Mouse (Mus musculus): Measurements from ENCODE around the gene Nsl1. TPM values are rescaled to one million over a fixed set of nuclear protein-coding genes. Genes with fewer than 3 reads are reported as not detected.
"Not testable (repeated sequence)": the region's sequence is repeated elsewhere in the genome, so short reads cannot be mapped to it uniquely, and the experiment has no call there.

Gene Nsl1
- polyA plus RNA-seq (2016; fragmentation: Nextera tagmentation; extraction: Ambion mirVana): 26.4 and 28.1 TPM in 2 replicates

DNA sequence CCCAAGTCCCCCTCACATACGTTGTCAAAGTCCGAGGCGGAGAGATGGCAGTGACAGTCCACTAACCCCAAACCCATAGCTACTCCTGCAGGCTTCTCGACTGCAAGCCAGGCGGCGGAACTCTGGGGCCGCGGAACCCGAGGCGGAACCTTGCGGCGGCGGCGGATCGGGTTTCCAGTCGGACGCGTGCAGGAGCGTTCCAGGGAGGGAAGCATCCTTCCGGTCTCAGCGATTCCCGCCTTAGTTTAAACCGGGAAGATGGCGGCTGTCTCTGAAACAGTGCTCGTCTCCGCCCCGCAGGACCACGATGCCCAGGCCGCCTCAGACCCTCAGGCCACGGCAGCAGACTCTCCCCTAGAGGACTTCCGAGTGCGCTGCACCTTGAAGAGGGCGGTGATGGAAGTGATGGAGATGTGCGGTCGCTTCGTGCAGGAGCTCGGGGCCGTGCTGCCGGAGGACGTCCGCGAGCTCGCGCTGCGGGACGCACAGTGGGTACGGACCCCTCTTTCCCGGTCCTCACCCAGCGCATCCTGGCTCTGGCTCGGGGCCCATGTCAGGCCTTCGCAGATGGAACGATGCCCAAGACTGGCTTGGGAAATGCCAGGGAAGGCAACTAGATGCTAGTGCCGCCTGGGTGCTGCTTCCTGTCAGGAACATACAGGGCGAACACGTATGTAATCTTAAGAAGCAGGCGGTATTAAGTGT lies at the start of gene Nsl1, which contains the start of gene Tatdn3:
Nsl1 (plus strand) TSS at position 232 of the 705 bp plus-strand sequence.
Tatdn3 (minus strand) TSS at position 152 of the 705 bp plus-strand sequence.
- under 1% methylated on average over 56 of the region's 56 CpGs for WGBS
- H3K9ac ChIP-seq: peak within 1 kb of the TSS; percentile 76
- peak within 1 kb of the TSS; percentile 73 for H3K4me2 ChIP-seq
- H3K36me3 ChIP-seq (replicated peaks): peaks cover 23% of the 10 kb centered on the region
- ATAC-seq (ENCODE audit: low FRiP score): peak; percentile 96
- H3K27ac ChIP-seq: peak within 1 kb of the TSS; percentile 67
- peak within 1 kb of the TSS; percentile 81 for H3K4me3 ChIP-seq (replicated peaks)
- H3K4me1 ChIP-seq: peaks cover 23% of the 10 kb centered on the region
- H3K27me3 ChIP-seq: 0 out of 2 replicates have a peak, but pooled peaks cover 8% of the 10 kb centered on the region
- no peaks in the 10 kb centered on the region for H3K9me3 ChIP-seq

DNA sequence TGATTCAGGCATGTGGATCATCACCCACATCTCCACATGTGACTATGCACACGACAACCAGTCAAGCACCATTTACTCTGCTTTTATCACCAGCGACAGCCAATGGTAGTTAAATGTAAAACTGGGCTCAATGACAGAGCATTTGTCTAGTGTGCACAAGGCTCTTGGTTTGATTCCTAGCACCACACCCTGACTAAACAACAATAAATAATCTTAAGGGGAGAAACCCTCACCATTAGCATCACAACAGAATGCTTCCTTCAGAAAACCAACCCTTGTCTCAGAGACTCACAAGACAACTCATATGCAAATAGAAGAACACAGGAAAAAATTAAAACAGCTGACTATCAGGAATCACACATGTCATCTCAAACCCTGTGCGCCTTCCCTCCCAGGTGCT lies 48.5 kb upstream of the Nsl1 start:
- Histone ChIP-seq H3K27me3 (no peaks in the 10 kb centered on the region), H3K4me1 (no peaks in the 10 kb centered on the region), H3K27ac (no peak overlapping the region), H3K9me3 (no peaks in the 10 kb centered on the region), H3K36me3 (replicated peaks) (peaks cover 48% of the 10 kb centered on the region), H3K4me2 (no peak overlapping the region), H3K9ac (no peak overlapping the region), H3K4me3 (replicated peaks) (no peak overlapping the region)
- 95% methylated on average over 3 of the region's 3 CpGs for WGBS
- ATAC-seq (ENCODE audit: low FRiP score): no peak

DNA sequence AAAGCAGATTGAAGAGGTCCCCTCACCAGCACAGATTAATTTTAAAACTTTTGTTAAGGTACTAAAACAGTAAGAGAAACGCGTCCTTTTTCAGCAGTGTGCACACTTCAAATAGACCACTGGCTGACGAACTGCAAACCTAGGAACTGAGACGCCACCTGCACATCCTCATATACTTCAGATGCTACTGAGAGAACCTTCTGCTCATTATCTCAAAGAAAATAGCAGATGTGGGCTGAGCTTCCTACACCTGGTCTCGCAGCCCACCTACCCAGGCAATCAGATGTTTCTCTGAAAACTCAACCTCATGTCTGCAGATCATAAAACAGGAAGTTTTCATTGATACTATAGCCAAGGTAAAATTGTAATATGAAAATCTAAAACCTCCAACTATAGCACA lies 43.0 kb upstream of the Nsl1 start:
- no peak for ATAC-seq (ENCODE audit: low FRiP score)
- Histone ChIP-seq H3K36me3 (replicated peaks) (peaks cover 11% of the 10 kb centered on the region), H3K27me3 (no peaks in the 10 kb centered on the region), H3K9ac (no peak overlapping the region), H3K4me3 (replicated peaks) (no peak overlapping the region), H3K4me1 (peaks cover 5% of the 10 kb centered on the region), H3K4me2 (no peak overlapping the region), H3K9me3 (no peaks in the 10 kb centered on the region), H3K27ac (no peak overlapping the region)
- 93% methylated on average over 5 of the region's 5 CpGs for WGBS

DNA sequence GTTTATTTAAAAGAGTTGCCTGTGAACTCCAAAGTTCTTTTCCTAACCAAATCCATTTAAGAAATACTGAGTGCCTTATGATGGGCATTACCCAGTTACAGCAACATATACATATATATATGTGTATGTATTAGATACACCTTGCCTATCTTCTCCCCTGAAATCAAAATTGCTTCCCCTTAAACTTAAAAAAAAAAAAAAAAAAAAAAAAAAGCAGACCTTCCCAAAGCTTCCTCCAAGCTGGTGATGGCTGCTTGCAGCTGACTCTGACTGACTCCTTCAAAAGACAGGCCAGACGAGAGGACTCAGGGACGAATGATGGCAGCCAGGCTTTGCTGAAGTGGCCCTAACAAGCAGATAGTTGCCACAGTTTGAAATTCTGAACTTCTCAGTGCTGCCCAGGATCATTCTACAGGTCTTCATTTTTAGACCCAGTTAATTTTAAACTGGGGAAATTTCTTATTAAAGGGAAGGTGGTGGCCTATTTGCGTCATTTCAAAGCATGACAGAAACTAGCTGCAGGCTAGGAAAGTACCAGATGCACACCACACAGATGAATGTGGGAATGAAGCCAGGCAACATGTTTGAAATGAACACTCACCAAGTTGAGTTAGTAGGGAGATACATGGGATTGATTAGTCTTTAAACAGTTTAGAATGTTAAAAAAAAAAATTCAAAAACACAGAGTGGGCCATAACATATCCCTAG lies 42.4 kb upstream of the Nsl1 start:
- WGBS: 86% methylated on average over 3 of the region's 3 CpGs
- Histone ChIP-seq H3K27ac (no peak overlapping the region), H3K4me1 (peaks cover 11% of the 10 kb centered on the region), H3K9me3 (no peaks in the 10 kb centered on the region), H3K4me3 (replicated peaks) (no peak overlapping the region), H3K36me3 (replicated peaks) (peaks cover 7% of the 10 kb centered on the region), H3K9ac (no peak overlapping the region), H3K4me2 (no peak overlapping the region), H3K27me3 (no peaks in the 10 kb centered on the region)
- no peak for ATAC-seq (ENCODE audit: low FRiP score)

DNA sequence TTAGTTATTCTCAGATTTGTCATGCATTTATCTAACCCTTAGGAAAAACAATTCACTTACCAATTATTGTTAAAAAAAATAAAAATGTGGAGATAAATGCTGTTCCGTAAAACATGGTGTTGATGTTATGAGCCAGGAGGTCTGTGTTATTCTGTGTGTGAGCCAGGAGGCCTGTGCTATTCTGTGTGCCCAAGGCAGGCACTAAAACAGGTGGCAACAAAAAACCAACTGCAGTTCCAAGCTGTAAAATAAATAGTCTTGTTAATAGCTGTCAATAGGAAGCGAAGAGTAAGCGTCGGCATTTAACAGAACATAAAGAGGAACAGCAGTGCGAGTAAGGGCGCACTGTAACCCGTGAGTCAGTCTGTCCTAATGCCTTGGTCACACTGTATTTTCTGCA lies 41.8 kb upstream of the Nsl1 start:
- H3K4me3 ChIP-seq (replicated peaks): no peak overlapping the region
- 92% methylated on average over 7 of the region's 7 CpGs for WGBS
- H3K4me2 ChIP-seq: no peak overlapping the region
- H3K9ac ChIP-seq: no peak overlapping the region
- no peaks in the 10 kb centered on the region for H3K9me3 ChIP-seq
- H3K27me3 ChIP-seq: no peaks in the 10 kb centered on the region
- ATAC-seq (ENCODE audit: low FRiP score): no peak
- H3K4me1 ChIP-seq: peaks cover 12% of the 10 kb centered on the region
- peaks cover 7% of the 10 kb centered on the region for H3K36me3 ChIP-seq (replicated peaks)
- no peak overlapping the region for H3K27ac ChIP-seq

DNA sequence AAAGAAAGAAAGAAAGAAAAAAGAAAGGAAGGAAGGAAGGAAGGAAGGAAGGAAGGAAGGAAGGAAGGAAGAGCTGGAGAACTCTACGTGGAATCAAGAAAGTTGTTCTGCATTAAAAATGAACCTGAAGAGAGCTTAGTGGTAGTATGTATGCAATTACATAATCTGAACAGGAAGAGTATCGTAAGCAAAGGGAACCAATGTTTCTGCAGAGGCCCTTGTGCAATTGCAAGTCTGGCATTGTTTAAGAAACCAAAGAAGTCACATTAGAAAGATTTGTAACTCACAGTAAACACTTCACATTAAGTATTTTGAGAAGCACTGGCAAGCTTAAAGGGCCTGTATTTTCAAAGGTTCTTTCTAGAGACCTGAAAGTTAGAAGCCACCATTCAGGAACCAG lies 39.7 kb upstream of the Nsl1 start:
- no peaks in the 10 kb centered on the region for H3K9me3 ChIP-seq
- no peaks in the 10 kb centered on the region for H3K27me3 ChIP-seq
- H3K9ac ChIP-seq: no peak overlapping the region
- H3K4me3 ChIP-seq (replicated peaks): no peak overlapping the region
- no peak for ATAC-seq (ENCODE audit: low FRiP score)
- H3K36me3 ChIP-seq (replicated peaks): peaks cover 7% of the 10 kb centered on the region
- H3K4me1 ChIP-seq: peaks cover 20% of the 10 kb centered on the region
- H3K27ac ChIP-seq: no peak overlapping the region
- 91% methylated on average over 2 of the region's 2 CpGs for WGBS
- H3K4me2 ChIP-seq: no peak overlapping the region

DNA sequence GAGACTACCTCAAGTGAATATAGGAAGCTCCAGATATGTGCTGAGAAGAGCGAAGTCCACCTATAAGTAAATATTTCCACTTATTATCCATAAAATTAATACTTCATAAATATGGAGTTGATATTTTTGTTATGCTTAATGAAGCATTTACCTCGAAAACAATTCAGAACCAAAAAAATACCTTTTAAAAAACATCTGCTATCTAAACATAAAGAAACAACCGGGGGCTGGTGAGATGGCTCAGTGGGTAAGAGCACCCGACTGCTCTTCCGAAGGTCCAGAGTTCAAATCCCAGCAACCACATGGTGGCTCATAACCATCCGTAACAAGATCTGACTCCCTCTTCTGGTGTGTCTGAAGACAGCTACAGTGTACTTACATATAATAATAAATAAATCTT lies 39.0 kb upstream of the Nsl1 start:
- not testable (repeated sequence) for H3K4me3 ChIP-seq (replicated peaks); H3K4me2 ChIP-seq; H3K27me3 ChIP-seq; H3K27ac ChIP-seq; H3K9ac ChIP-seq; ATAC-seq (ENCODE audit: low FRiP score); H3K36me3 ChIP-seq (replicated peaks); H3K9me3 ChIP-seq
- peaks cover 20% of the 10 kb centered on the region for H3K4me1 ChIP-seq
- 86% methylated on average over 6 of the region's 6 CpGs for WGBS

DNA sequence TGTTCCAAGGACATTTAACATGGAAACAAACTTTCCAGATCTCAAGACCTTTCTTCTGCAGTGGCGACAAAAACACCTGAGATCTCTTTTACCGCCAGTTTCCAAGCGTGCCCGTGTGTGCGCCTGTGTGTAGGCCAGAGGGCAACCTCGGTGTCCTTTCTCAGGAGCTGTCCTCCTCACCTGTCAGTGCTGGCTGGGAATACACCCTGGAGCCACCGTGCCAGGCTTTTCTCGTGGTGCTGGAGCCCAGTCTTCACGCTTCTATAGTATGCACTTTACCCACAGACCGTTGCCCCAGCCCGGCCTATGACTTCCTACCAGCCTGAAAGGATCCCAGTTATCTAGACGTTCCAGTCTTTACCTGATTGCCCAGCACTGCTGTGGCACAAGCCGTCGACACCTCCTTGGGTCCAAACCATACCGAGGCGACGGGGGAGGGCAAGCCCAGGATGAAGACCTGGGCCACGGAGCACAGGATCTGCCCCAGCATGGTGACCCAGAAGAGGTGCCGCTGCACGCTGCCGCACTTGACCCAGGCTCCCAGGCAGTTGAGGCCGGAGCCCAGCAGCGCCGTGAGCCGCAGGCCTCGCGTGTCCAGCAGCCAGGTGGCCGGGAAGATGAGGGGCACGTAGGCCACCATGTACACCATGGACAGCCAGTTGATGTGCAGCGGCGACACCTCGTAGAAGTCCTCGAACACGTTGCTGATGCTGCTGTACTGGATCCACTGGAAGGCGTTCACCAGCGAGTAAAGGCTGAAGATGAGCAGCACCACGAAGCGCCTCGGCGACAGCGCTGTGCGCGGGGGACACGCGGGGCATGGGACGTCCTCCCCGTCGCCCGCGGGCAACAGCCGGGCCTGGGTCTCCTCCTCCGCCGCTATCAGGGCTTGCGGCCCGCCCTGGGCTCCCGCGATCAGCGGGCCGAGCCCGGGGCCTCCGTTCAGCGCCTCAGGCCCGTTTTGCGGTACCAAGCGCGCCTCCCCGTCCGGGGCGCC lies 37.5 kb upstream of the Nsl1 start:
- Histone ChIP-seq H3K9me3 (no peaks in the 10 kb centered on the region), H3K4me2 (peak overlapping the region; percentile 95), H3K27ac (peak overlapping the region; percentile 95), H3K36me3 (replicated peaks) (peaks cover 7% of the 10 kb centered on the region), H3K4me1 (peaks cover 20% of the 10 kb centered on the region), H3K4me3 (replicated peaks) (peak overlapping the region; percentile 84), H3K9ac (peak overlapping the region; percentile 91), H3K27me3 (no peaks in the 10 kb centered on the region)
- WGBS: 2% methylated on average over 56 of the region's 69 CpGs
- no peak; the same call in none of the 2 replicates for ATAC-seq (ENCODE audit: low FRiP score)

DNA sequence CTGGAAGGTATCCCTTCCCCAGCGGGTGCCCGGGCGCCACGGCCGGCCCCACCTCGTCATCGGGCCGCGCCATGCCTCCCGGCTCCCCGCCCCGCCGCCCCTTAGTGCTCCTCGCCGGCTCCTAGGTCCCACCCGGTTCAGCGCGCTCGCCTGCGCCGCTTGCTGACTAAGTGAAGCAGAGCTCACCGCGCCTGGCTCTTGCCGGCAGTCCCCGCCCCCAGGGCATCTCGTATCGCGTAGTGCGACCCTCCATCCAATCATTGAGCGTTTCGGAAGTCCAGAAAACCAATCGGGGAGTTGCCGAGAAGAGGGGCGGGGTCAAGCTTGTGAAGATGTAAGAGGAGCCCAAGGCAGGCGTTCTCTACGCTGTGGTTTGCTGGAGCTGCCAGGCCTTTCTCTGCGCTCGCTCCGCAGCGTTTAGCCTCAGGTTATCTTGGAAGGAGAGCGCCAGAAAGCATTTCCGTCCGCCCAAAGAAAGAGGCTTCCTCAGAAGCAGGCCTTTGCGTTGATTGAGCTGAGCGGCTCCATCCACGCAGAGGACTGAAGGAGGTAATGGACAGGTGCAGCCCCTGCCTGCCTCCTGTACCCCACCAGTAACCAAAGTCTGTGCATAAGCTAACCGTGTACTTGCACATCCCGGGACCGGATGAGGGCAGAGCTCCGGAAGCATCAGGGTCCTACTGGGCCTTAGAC lies 36.6 kb upstream of the Nsl1 start, which contains the start of gene Flvcr1:
Flvcr1 (minus strand) TSS at position 138 of the 693 bp plus-strand sequence.
- Histone ChIP-seq H3K9me3 (no peaks in the 10 kb centered on the region), H3K9ac (peak within 1 kb of the TSS; percentile 91), H3K4me2 (peak within 1 kb of the TSS; percentile 95), H3K27me3 (no peaks in the 10 kb centered on the region), H3K4me1 (peaks cover 20% of the 10 kb centered on the region), H3K27ac (peak within 1 kb of the TSS; percentile 95), H3K4me3 (replicated peaks) (peak within 1 kb of the TSS; percentile 84), H3K36me3 (replicated peaks) (peaks cover 7% of the 10 kb centered on the region)
- under 1% methylated on average over 50 of the region's 50 CpGs for WGBS
- ATAC-seq (ENCODE audit: low FRiP score): peak; percentile 100

DNA sequence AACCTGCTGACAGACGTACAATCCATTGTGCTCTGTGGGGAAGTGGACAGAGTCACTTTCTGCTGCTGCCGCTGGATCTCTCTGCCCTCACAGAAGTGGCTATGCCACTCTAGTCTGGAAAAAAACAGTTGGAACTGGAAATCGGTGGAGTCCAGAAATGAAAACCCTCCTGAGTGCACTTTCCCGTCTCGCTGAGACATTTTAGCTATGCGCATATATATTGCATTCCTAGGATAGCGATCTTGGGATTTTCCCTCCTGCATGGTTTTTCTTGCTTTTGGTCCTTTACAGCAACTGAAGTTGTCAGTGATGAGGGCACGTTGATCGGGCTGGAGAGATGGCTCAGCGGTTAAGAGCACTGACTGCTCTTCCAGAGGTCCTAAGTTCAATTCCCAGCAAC lies 32.6 kb upstream of the Nsl1 start:
- Histone ChIP-seq H3K36me3 (replicated peaks) (no peaks in the 10 kb centered on the region), H3K9ac (no peak overlapping the region), H3K4me1 (peaks cover 11% of the 10 kb centered on the region), H3K27me3 (no peaks in the 10 kb centered on the region), H3K9me3 (no peaks in the 10 kb centered on the region), H3K4me3 (replicated peaks) (no peak overlapping the region), H3K27ac (no peak overlapping the region), H3K4me2 (no peak overlapping the region)
- WGBS: 68% methylated on average over 10 of the region's 10 CpGs
- no peak for ATAC-seq (ENCODE audit: low FRiP score)

DNA sequence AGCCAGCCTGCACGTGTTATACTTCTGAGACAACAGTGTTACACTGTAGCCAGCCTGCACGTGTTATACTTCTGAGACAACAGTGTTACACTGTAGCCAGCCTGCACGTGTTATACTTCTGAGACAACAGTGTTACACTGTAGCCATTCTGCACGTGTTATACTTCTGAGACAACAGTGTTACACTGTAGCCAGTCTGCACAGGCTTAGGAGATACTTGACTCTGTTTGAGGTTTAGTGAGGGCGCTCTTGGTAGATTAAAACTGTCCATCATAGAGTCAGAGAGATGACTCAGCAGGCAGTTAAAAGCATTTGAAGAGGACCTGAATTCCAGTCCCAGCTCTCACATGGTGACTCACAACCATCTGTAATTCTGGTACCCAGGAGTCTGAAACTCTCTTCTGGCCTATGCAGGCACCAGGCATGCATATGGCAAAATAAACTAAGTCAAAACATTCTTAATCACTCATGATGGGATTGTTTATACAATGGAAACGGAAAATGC lies 31.8 kb upstream of the Nsl1 start:
- ATAC-seq (ENCODE audit: low FRiP score); H3K9me3 ChIP-seq; H3K4me2 ChIP-seq; H3K4me3 ChIP-seq (replicated peaks); H3K9ac ChIP-seq; H3K36me3 ChIP-seq (replicated peaks); H3K27me3 ChIP-seq; H3K27ac ChIP-seq: not testable (repeated sequence)
- peaks cover 11% of the 10 kb centered on the region for H3K4me1 ChIP-seq
- 78% methylated on average over 6 of the region's 6 CpGs for whole genome bisulfite sequencing

All from forebrain, embryonic 12.5 days (tissue).